Mouse (Mus musculus) CH12.LX (cell line): ENCODE data around the gene Phyh.

Source experiments
- CTCF ChIP-seq, 2 experiments: IDR thresholded peaks in 1 of 2; conservative IDR thresholded peaks in 1 of 2; 2 replicates each; pipeline ENCODE4 v1.5.1; 2011 to 2012; ENCODE audit warnings: low read depth in 2 of 2, low read length in 2 of 2, improper control_type of control experiment in 1 of 2, inconsistent platforms in 1 of 2, mild to moderate bottlenecking in 1 of 2, moderate library complexity in 1 of 2
- MXI1 ChIP-seq: IDR thresholded peaks from 2 replicates; pipeline ENCODE4 v1.6.1; 2011; ENCODE audit warnings: mild to moderate bottlenecking, low read depth, low read length, improper control_type of control experiment
- NELFE ChIP-seq: IDR thresholded peaks from 2 replicates; pipeline ENCODE4 v1.6.1; 2011; ENCODE audit warnings: low read depth, low read length, improper control_type of control experiment
- NRF1 ChIP-seq: IDR thresholded peaks from 2 replicates; pipeline ENCODE4 v1.6.1; 2014; ENCODE audit warnings: low read depth, mild to moderate bottlenecking, inconsistent platforms, low read length, improper control_type of control experiment, moderate library complexity
- POLR2A ChIP-seq: IDR thresholded peaks from 2 replicates; pipeline ENCODE4 v1.6.1; 2011; ENCODE audit warnings: low read depth, mild to moderate bottlenecking, improper control_type of control experiment, low read length
- SMC3 ChIP-seq: IDR thresholded peaks from 2 replicates; pipeline ENCODE4 v1.6.1; 2011; ENCODE audit warnings: low read depth, low read length, improper control_type of control experiment
- USF2 ChIP-seq: conservative IDR thresholded peaks from 2 replicates; pipeline ENCODE4 v1.6.1; 2011; ENCODE audit warnings: low read depth, low read length, improper control_type of control experiment

DNA sequence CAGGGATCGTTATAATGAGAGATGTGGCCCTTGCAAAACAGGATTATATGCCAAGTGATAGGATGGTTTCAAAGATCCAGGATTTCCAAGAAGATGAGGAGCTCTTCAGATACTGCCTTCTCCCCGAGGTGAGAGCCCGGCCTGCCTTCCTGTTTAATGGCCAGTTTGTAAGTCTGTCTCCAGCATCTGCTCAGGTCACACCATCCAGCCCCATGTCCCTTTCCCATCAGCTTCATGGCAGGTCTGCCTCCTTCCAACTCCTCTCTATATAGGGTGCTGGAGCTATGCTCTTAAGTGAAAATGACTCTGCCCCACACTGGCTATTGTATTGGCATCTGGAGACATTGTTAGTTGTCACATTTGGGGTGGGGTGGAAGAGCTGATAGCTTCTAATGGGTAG is 8.6 kb downstream of the Phyh start:
- TF ChIP-seq POLR2A = no peak
- TF ChIP-seq SMC3 = no peak
- TF ChIP-seq USF2 = no peak
- TF ChIP-seq NRF1 = no peak
- no peak for TF ChIP-seq CTCF (conservative IDR thresholded peaks at IDR 0.05 in 1 of 2, IDR thresholded peaks at IDR 0.05 in 1 of 2; ENCODE audit: low read depth in 2 of 2, low read length in 2 of 2)
- no peak for TF ChIP-seq MXI1
- TF ChIP-seq NELFE = no peak
